Comparison of ENCODE assay signal across 18 mouse cellular contexts in genomic region chr5:5297222-5297621, GRCm38 (mm10).
"Had no signal": no experiment of that assay in that cellular context is flagged by ENCODE, and none has a peak within 500 bp of the region (broad histone marks: within the 10 kb centered on the region; RNA-seq: fewer than 3 reads in every experiment).

No protein-coding gene starts in this region.

- DNase-seq: kidney, adult 18-20 months; kidney, adult 9 months; kidney, postnatal 14 days; kidney, postnatal 4 days; left cerebral cortex, postnatal 4 days; liver, postnatal 0 days; midbrain, embryonic 14.5 days; right cerebral cortex, adult 18-20 months; right cerebral cortex, postnatal 25 days; thymus, adult 18-20 months; thymus, postnatal 36 days had no signal

- H3K4me1 ChIP-seq: limb, embryonic 15.5 days had no signal

- H3K27me3 ChIP-seq: limb, embryonic 12.5 days; limb, embryonic 15.5 days had no signal

- H3K9me3 ChIP-seq: limb, embryonic 12.5 days; limb, embryonic 15.5 days had no signal

- H3K9ac ChIP-seq: limb, embryonic 12.5 days; limb, embryonic 15.5 days; liver, embryonic 14.5 days; liver, postnatal 0 days had no signal

- H3K36me3 ChIP-seq: limb, embryonic 12.5 days; limb, embryonic 15.5 days had no signal

- H3K4me2 ChIP-seq: limb, embryonic 12.5 days; limb, embryonic 15.5 days; liver, embryonic 11.5 days; midbrain, embryonic 11.5 days had no signal

- H3K27ac ChIP-seq: limb, embryonic 12.5 days; limb, embryonic 15.5 days; liver, embryonic 14.5 days had no signal

- H3K4me3 ChIP-seq: limb, embryonic 12.5 days; limb, embryonic 15.5 days had no signal

- ATAC-seq: inflammation-experienced regulatory T-cells, adult 6 months; intestine, embryonic 16.5 days; liver, postnatal 0 days had no signal
